Mouse (Mus musculus): Measurements from ENCODE around the gene 4930503B20Rik. TPM values are rescaled to one million over a fixed set of nuclear protein-coding genes. Genes with fewer than 3 reads are reported as not detected.

Gene 4930503B20Rik
- polyA plus RNA-seq, 2 experiments = not detected

- ATAC-seq (ENCODE audit: insufficient read depth) = no peak
- H3K9me3 ChIP-seq (ENCODE audit: control insufficient read depth, low read length) = no peaks in the 10 kb centered on the region
- no peak for DNase-seq (ENCODE audit: low read depth in 3 of 3, low spot score in 3 of 3)
- no peak overlapping the region for H3K9ac ChIP-seq (replicated peaks)
- no peak overlapping the region for H3K4me3 ChIP-seq (ENCODE audit: insufficient read depth in 1 of 2, low read depth in 2 of 2, low read length in 2 of 2)
- peaks cover 14% of the 10 kb centered on the region for H3K27me3 ChIP-seq (ENCODE audit: control insufficient read depth, insufficient read depth, low read length)
- H3K27ac ChIP-seq = no peak overlapping the region
- TF ChIP-seq CTCF (IDR thresholded peaks at IDR 0.05; ENCODE audit: low read depth) (no peak), EP300 (IDR thresholded peaks at IDR 0.05; ENCODE audit: low read depth) (no peak)
- no peaks in the 10 kb centered on the region for H3K36me3 ChIP-seq (replicated peaks; ENCODE audit: control insufficient read depth, insufficient read depth, low read depth)
- peaks cover 0 to 3% of the 10 kb centered on the region in 2 experiments; a peak in 2 of 4 replicates for H3K4me1 ChIP-seq (replicated peaks; ENCODE audit: control insufficient read depth in 2 of 2, insufficient read depth in 2 of 2, low read length in 1 of 2)
- WGBS (ENCODE audit: insufficient replicate concordance) = 84% methylated on average over 13 of the region's 13 CpGs
- H3K4me2 ChIP-seq (ENCODE audit: low read depth) = no peak overlapping the region
Observed at GRCm38 (mm10) chr3:146680625-146681024, 29.5 kb upstream of the 4930503B20Rik start.

- Histone ChIP-seq H3K4me3 (ENCODE audit: insufficient read depth in 1 of 2, low read depth in 2 of 2, low read length in 2 of 2) (no peak overlapping the region), H3K4me1 (replicated peaks; ENCODE audit: control insufficient read depth in 2 of 2, insufficient read depth in 2 of 2, low read length in 1 of 2) (peaks cover 0 to 3% of the 10 kb centered on the region in 2 experiments; a peak in 2 of 4 replicates), H3K36me3 (replicated peaks; ENCODE audit: control insufficient read depth, insufficient read depth, low read depth) (no peaks in the 10 kb centered on the region), H3K27me3 (ENCODE audit: control insufficient read depth, insufficient read depth, low read length) (peaks cover 5% of the 10 kb centered on the region), H3K9me3 (ENCODE audit: control insufficient read depth, low read length) (no peaks in the 10 kb centered on the region), H3K27ac (no peak overlapping the region), H3K4me2 (ENCODE audit: low read depth) (no peak overlapping the region), H3K9ac (replicated peaks) (no peak overlapping the region)
- 75% methylated on average over 16 of the region's 16 CpGs for WGBS (ENCODE audit: insufficient replicate concordance)
- ATAC-seq (ENCODE audit: insufficient read depth) = no peak
- no peak for DNase-seq (ENCODE audit: low read depth in 3 of 3, low spot score in 3 of 3)
- TF ChIP-seq EP300 (IDR thresholded peaks at IDR 0.05; ENCODE audit: low read depth) (no peak), CTCF (IDR thresholded peaks at IDR 0.05; ENCODE audit: low read depth) (no peak)
Observed at GRCm38 (mm10) chr3:146679646-146680045, 28.5 kb upstream of the 4930503B20Rik start.

- no peak overlapping the region for H3K9ac ChIP-seq (replicated peaks)
Observed at GRCm38 (mm10) chr3:146676193-146676592, 25.1 kb upstream of the 4930503B20Rik start.

GRCm38 (mm10) chr3:146675101-146675500 is 24.0 kb upstream of the 4930503B20Rik start:
- Histone ChIP-seq H3K4me2 (ENCODE audit: low read depth) (no peak overlapping the region), H3K4me3 (ENCODE audit: insufficient read depth in 1 of 2, low read depth in 2 of 2, low read length in 2 of 2) (no peak overlapping the region), H3K9ac (replicated peaks) (no peak overlapping the region), H3K4me1 (replicated peaks; ENCODE audit: control insufficient read depth in 2 of 2, insufficient read depth in 2 of 2, low read length in 1 of 2) (no peaks in the 10 kb centered on the region), H3K36me3 (replicated peaks; ENCODE audit: control insufficient read depth, insufficient read depth, low read depth) (no peaks in the 10 kb centered on the region), H3K27me3 (ENCODE audit: control insufficient read depth, insufficient read depth, low read length) (no peaks in the 10 kb centered on the region), H3K27ac (no peak overlapping the region), H3K9me3 (ENCODE audit: control insufficient read depth, low read length) (no peaks in the 10 kb centered on the region)
- TF ChIP-seq EP300 (IDR thresholded peaks at IDR 0.05; ENCODE audit: low read depth) (no peak), CTCF (IDR thresholded peaks at IDR 0.05; ENCODE audit: low read depth) (no peak)
- DNase-seq (ENCODE audit: low read depth in 3 of 3, low spot score in 3 of 3) = no peak
- WGBS (ENCODE audit: insufficient replicate concordance) = 79% methylated on average over 1 of the region's 1 CpGs
- ATAC-seq (ENCODE audit: insufficient read depth) = no peak

More at GRCm38 (mm10) chr3:146676193-146676592, 25.1 kb upstream of the 4930503B20Rik start:
- H3K27me3 ChIP-seq (ENCODE audit: control insufficient read depth, insufficient read depth, low read length) = no peaks in the 10 kb centered on the region
- H3K4me1 ChIP-seq (replicated peaks; ENCODE audit: control insufficient read depth in 2 of 2, insufficient read depth in 2 of 2, low read length in 1 of 2) = no peaks in the 10 kb centered on the region
- TF ChIP-seq EP300 (IDR thresholded peaks at IDR 0.05; ENCODE audit: low read depth) (no peak), CTCF (IDR thresholded peaks at IDR 0.05; ENCODE audit: low read depth) (no peak)
- WGBS (ENCODE audit: insufficient replicate concordance) = 75% methylated on average over 4 of the region's 4 CpGs
- H3K36me3 ChIP-seq (replicated peaks; ENCODE audit: control insufficient read depth, insufficient read depth, low read depth) = no peaks in the 10 kb centered on the region
- H3K27ac ChIP-seq = no peak overlapping the region
- no peaks in the 10 kb centered on the region for H3K9me3 ChIP-seq (ENCODE audit: control insufficient read depth, low read length)
- DNase-seq (ENCODE audit: low read depth in 3 of 3, low spot score in 3 of 3) (no peak), ATAC-seq (ENCODE audit: insufficient read depth) (no peak)
- no peak overlapping the region for H3K4me3 ChIP-seq (ENCODE audit: insufficient read depth in 1 of 2, low read depth in 2 of 2, low read length in 2 of 2)
- H3K4me2 ChIP-seq (ENCODE audit: low read depth) = no peak overlapping the region

GRCm38 (mm10) chr3:146671121-146671520 is 20.0 kb upstream of the 4930503B20Rik start:
- no peak overlapping the region for H3K4me3 ChIP-seq (ENCODE audit: insufficient read depth in 1 of 2, low read depth in 2 of 2, low read length in 2 of 2)
- DNase-seq (ENCODE audit: low read depth in 3 of 3, low spot score in 3 of 3) (no peak), ATAC-seq (ENCODE audit: insufficient read depth) (no peak)
- H3K36me3 ChIP-seq (replicated peaks; ENCODE audit: control insufficient read depth, insufficient read depth, low read depth) = no peaks in the 10 kb centered on the region
- no peaks in the 10 kb centered on the region for H3K27me3 ChIP-seq (ENCODE audit: control insufficient read depth, insufficient read depth, low read length)
- no peak for TF ChIP-seq EP300 (IDR thresholded peaks at IDR 0.05; ENCODE audit: low read depth)
- TF ChIP-seq CTCF (IDR thresholded peaks at IDR 0.05; ENCODE audit: low read depth) = no peak
- no peaks in the 10 kb centered on the region for H3K9me3 ChIP-seq (ENCODE audit: control insufficient read depth, low read length)
- H3K9ac ChIP-seq (replicated peaks) = no peak overlapping the region
- no peak overlapping the region for H3K27ac ChIP-seq
- no peaks in the 10 kb centered on the region for H3K4me1 ChIP-seq (replicated peaks; ENCODE audit: control insufficient read depth in 2 of 2, insufficient read depth in 2 of 2, low read length in 1 of 2)
- H3K4me2 ChIP-seq (ENCODE audit: low read depth) = no peak overlapping the region
- WGBS (ENCODE audit: insufficient replicate concordance) = 47% methylated on average over 2 of the region's 2 CpGs
